Mouse (Mus musculus) megakaryocyte, adult 5-6 weeks (primary cell): ENCODE data around the gene Gjc3. TPM values are rescaled to one million over a fixed set of nuclear protein-coding genes. Genes with fewer than 3 reads are reported as not detected.

Source experiments
- ATAC-seq: 2 replicates; pipeline ENCODE4 v1.8.0; 2016; ENCODE audit warnings: mild to moderate bottlenecking, inconsistent platforms; ENCODE audit not compliant: poor library complexity, severe bottlenecking
- total RNA-seq, 2 experiments: library from RNA; stranded (forward) in 1 of 2; stranded (reverse) in 1 of 2; fragments of 153-499, 151-499 nt in 1 of 2; fragments of 221-1000, 200-1000 nt in 1 of 2; gene quantifications; 2 replicates each; pipeline versions ENCODE4 v1.2.3 to v1.2.4; 2015 to 2017

Gene Gjc3
- total RNA-seq, 2 experiments from 2014 or later = not detected

DNA sequence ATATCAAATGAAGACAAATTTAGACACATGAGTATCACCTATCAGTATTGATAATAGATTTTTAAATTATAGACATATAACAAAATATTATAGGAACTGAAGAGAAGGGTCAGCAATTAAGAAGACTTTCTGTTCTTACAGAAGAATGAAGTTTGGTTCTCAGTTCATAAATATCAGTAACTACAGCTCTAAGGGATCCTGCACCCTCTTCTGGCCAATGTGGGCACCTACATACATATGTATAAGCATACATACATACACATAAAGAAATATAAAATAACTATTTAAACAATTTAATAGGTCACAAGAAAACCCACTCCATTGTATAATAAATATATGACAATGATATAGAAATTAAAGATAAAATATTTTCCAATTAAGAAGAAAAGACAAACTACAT, 48.4 kb downstream of the Gjc3 start:
- no peak for ATAC-seq

DNA sequence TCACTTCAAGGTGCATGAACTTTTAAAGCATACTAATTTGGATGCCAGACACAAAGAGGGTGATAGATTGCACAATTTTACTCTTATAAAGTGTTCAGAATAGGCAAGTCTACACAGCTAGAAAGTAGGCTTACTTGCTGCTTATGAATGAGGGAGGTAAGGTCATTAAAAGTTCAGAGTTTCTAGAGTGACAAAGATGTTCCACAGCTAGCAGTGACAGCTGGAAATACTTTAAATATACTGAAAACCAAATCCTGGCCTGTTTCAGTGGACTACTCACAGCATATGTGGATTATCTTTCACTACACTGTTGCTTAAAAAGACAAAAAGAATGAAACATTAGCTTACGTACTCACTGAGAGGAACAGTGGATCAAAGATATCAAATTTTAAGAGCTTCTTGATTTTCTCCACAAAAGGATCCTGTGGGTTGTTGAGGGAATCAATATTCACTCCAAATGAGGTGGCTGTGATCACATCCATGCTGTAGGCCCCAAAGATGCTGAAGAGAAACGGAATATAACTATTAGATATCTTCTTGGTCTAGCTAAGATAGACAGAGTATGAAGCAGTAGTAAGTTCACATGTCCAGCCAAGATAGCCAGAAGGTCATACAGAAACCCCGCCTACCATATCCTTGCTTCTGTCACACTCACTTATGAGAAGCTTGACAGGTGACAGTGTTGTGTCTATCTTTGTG, 53.2 kb downstream of the Gjc3 start:
- ATAC-seq = no peak

Other genes starting within 250 kb of the Gjc3 start
- gene Nyap1, start 221.5 kb downstream of the Gjc3 start, total RNA-seq (2015) = 0.21 and 0.27 TPM in 2 replicates
- gene Nyap1, start 221.5 kb downstream of the Gjc3 start, total RNA-seq (2017) = 0.84 and 1.1 TPM in 2 replicates
- 55.9 and 74.7 TPM in 2 replicates for gene Tsc22d4, start 217.4 kb downstream of the Gjc3 start, total RNA-seq (2015)
- gene Tsc22d4, start 217.4 kb downstream of the Gjc3 start, total RNA-seq (2017) = 112 and 113 TPM in 2 replicates
- 48.6 and 55.3 TPM in 2 replicates for gene Ppp1r35, start 184.2 kb downstream of the Gjc3 start, total RNA-seq (2015)
- 34.1 and 40.1 TPM in 2 replicates for gene Ppp1r35, start 184.2 kb downstream of the Gjc3 start, total RNA-seq (2017)
- 20.9 and 24.0 TPM in 2 replicates for gene Mepce, start 175.4 kb downstream of the Gjc3 start, total RNA-seq (2015)
- 16.2 and 22.8 TPM in 2 replicates for gene Mepce, start 175.4 kb downstream of the Gjc3 start, total RNA-seq (2017)
- 6.4 and 10.0 TPM in 2 replicates for gene Zcwpw1, start 175.3 kb downstream of the Gjc3 start, total RNA-seq (2015)
- 16.1 and 18.1 TPM in 2 replicates for gene Zcwpw1, start 175.3 kb downstream of the Gjc3 start, total RNA-seq (2017)
- gene Pilra, start 126.8 kb downstream of the Gjc3 start, total RNA-seq (2015) = 65.2 and 103 TPM in 2 replicates
- 95.8 and 100 TPM in 2 replicates for gene Pilra, start 126.8 kb downstream of the Gjc3 start, total RNA-seq (2017)
- gene Pilrb1, start 105.0 kb downstream of the Gjc3 start, total RNA-seq (2015) = 94.9 and 109 TPM in 2 replicates
- gene Pilrb1, start 105.0 kb downstream of the Gjc3 start, total RNA-seq (2017) = 82.8 and 86.5 TPM in 2 replicates
- gene Pilrb2, start 91.3 kb downstream of the Gjc3 start, total RNA-seq (2015) = 106 and 132 TPM in 2 replicates
- 62.6 and 73.1 TPM in 2 replicates for gene Pilrb2, start 91.3 kb downstream of the Gjc3 start, total RNA-seq (2017)
- not detected in 2 replicates for gene Cyp3a13, start 41.5 kb downstream of the Gjc3 start, total RNA-seq (2015)
- not detected in 2 replicates for gene Cyp3a13, start 41.5 kb downstream of the Gjc3 start, total RNA-seq (2017)
- gene Azgp1, start 18.4 kb upstream of the Gjc3 start, total RNA-seq (2015) = not detected in 2 replicates
- not detected in 2 replicates for gene Azgp1, start 18.4 kb upstream of the Gjc3 start, total RNA-seq (2017)
- gene Smok3a, start 58.2 kb upstream of the Gjc3 start, total RNA-seq (2015) = not detected in 2 replicates
- not detected in 2 replicates for gene Smok3a, start 58.2 kb upstream of the Gjc3 start, total RNA-seq (2017)
- not detected in 2 replicates for gene Smok3b, start 58.3 kb upstream of the Gjc3 start, total RNA-seq (2015)
- not detected in 2 replicates for gene Smok3b, start 58.3 kb upstream of the Gjc3 start, total RNA-seq (2017)
- not detected in 2 replicates for gene Smok3c, start 90.1 kb upstream of the Gjc3 start, total RNA-seq (2015)
- not detected in 2 replicates for gene Smok3c, start 90.1 kb upstream of the Gjc3 start, total RNA-seq (2017)
- 16.1 TPM in 2 replicates for gene Zkscan1, start 122.0 kb upstream of the Gjc3 start, total RNA-seq (2015)
- gene Zkscan1, start 122.0 kb upstream of the Gjc3 start, total RNA-seq (2017) = 13.1 and 14.2 TPM in 2 replicates
- gene Zscan21, start 153.8 kb upstream of the Gjc3 start, total RNA-seq (2015) = 10.3 and 12.2 TPM in 2 replicates
- gene Zscan21, start 153.8 kb upstream of the Gjc3 start, total RNA-seq (2017) = 7.2 and 7.7 TPM in 2 replicates
- 1.4 and 5.4 TPM in 2 replicates for gene Zfp113, start 192.6 kb upstream of the Gjc3 start, total RNA-seq (2015)
- 2.0 and 3.5 TPM in 2 replicates for gene Zfp113, start 192.6 kb upstream of the Gjc3 start, total RNA-seq (2017)
- 115 and 124 TPM in 2 replicates for gene Cops6, start 198.0 kb upstream of the Gjc3 start, total RNA-seq (2015)
- 34.7 and 37.8 TPM in 2 replicates for gene Cops6, start 198.0 kb upstream of the Gjc3 start, total RNA-seq (2017)
- gene Ap4m1, start 208.9 kb upstream of the Gjc3 start, total RNA-seq (2015) = 11.3 and 11.7 TPM in 2 replicates
- gene Ap4m1, start 208.9 kb upstream of the Gjc3 start, total RNA-seq (2017) = 23.5 and 28.5 TPM in 2 replicates
- gene Mcm7, start 209.3 kb upstream of the Gjc3 start, total RNA-seq (2015) = 114 and 128 TPM in 2 replicates
- 184 and 191 TPM in 2 replicates for gene Mcm7, start 209.3 kb upstream of the Gjc3 start, total RNA-seq (2017)
- 23.4 and 25.6 TPM in 2 replicates for gene Taf6, start 224.4 kb upstream of the Gjc3 start, total RNA-seq (2015)
- 28.5 and 41.1 TPM in 2 replicates for gene Taf6, start 224.4 kb upstream of the Gjc3 start, total RNA-seq (2017)
- 24.0 and 25.5 TPM in 2 replicates for gene Cnpy4, start 224.4 kb upstream of the Gjc3 start, total RNA-seq (2015)
- 41.7 and 48.3 TPM in 2 replicates for gene Cnpy4, start 224.4 kb upstream of the Gjc3 start, total RNA-seq (2017)
- gene Mblac1, start 231.2 kb upstream of the Gjc3 start, total RNA-seq (2015) = 5.3 and 6.5 TPM in 2 replicates
- gene Mblac1, start 231.2 kb upstream of the Gjc3 start, total RNA-seq (2017) = 4.6 and 5.8 TPM in 2 replicates